Mouse (Mus musculus) telencephalon, adult 2 months (tissue): ENCODE results near the gene Xndc1.
"Not testable (repeated sequence)": the region's sequence is repeated elsewhere in the genome, so short reads cannot be mapped to it uniquely, and the experiment has no call there.

Experiments used
- DNase-seq: peaks from one replicate; pipeline ENCODE4 v3.0.0-alpha.2; 2011; ENCODE audit warnings: low read depth, low spot score

The Xndc1 gene

DNA sequence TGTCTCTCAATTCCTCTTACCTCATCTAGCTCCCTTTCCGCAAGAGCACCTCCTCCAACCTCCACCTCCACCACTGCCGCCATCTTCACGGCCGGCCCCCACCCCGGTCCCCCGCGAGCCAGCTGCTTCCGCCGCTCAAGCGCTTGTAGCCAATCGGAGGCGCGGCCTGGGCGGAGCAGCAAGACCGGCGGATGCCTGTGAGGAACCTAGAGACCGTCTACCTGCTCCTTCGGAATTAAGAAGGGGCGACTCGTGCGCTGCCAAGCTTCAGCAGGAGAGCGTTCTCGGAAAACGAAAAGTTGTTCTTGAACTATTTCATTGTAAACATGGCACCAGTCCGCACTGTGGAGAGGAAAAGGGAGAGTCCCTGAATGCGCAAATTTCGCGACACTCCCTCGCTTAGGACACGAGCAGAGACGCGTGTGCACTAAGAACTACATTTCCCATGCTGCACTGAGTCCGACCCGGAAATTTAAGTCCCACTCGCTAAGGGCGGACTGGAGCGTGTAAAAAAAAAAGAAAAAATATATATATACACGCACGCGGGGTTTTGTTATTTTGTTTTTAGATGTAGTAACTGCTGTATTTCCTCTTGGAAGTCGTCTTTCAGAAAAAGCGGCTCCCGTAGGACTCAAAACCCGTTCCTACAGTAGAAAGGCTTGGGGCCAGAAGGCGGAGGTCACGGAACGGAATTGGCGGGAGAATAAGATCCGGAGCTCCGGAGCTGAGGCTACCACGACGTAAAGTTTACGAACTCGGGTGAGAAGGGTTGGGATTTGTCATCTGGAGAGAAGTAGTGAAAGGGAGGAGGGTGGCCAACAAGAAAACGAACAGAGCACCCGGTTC lies at the start of gene Xndc1, which contains the start of the genes Rnf121 and Xntrpc:
TSS of gene Xndc1 (plus strand) at position 466 of the 846 bp plus-strand sequence.
TSS of gene Rnf121 (minus strand) at position 424 of the 846 bp plus-strand sequence.
TSS of gene Xntrpc (plus strand) at position 668 of the 846 bp plus-strand sequence.
- peak; percentile 96 for DNase-seq

DNA sequence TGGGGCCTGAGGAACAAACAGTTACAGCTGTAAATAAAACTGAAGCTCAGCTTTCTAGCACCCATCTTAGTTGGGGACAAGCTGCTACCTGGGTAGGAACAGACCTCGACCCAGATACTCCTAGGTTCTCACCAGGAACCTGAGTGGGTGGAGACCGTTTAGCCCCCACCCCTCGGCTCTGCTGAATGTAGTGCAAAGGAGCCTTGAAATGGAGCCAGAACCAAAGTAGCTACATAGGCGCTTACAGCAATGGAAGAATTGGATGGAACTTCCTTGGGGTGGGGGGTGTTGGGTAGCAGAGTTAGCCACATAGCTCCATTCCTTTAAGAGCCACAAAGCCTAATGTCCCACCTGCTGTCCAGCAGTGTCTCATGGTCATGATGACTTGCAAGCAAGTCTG lies 48.4 kb upstream of the Xndc1 start:
- no peak for DNase-seq

DNA sequence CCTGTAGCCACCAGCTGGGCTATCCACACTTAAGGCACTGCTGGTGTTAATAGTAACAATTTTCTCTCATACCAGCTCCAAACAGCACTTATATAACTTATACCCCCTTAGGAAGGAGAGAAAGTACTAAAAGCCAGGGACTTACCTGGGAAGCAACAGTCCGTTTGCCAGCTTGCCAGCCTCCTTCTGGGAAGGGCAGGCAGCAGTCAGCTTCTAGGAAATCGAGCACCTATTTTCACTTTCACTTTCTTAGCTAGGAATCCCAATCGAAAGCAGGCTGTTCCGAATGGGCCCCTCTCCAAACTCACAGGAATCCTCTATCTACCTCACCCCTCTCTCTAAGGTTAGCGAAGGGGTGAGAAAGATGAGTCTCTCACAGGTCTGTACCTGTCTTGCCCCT lies 47.9 kb upstream of the Xndc1 start:
- DNase-seq, result no peak

DNA sequence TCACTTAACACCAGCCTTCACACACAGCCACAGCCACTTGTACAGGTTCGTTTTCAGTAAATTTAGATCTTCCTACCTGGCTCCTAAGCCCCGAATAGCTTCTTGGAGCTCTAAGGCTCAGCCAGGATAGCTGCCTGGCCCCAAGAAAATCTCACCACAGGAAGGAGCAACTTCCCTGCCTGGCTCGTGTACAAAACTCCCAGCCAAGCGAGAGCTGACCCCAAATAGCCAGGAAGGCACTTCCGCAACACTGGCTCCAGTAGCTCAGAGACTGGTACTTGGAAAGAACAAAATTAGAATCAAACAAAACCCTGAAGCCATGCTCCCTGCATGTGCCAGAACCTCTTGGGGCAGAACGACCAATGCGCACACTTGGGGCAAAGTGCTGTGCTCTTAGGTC lies 47.3 kb upstream of the Xndc1 start:
- no peak for DNase-seq

DNA sequence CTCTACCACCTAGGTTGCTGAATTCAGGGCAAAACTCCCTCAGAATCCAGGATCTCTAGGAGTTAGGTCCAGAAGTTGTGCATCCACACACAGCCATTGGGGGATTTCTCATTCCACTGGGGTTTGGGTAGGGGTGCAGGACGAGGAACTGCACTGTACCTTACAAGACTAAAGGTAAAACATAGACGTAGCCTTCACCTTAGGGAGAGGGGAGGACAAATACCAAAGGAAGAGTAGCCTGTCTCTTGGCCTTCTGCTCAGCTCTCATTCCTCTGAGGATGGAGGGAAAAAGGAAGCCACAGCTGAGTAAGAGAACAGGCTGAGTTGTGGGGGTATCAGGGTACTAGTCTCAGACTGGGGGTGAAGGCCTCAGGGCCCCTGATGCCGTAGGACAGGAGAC lies 46.7 kb upstream of the Xndc1 start, which contains the start of gene Il18bp:
TSS of gene Il18bp (minus strand) at position 101 of the 400 bp plus-strand sequence.
- no peak for DNase-seq

DNA sequence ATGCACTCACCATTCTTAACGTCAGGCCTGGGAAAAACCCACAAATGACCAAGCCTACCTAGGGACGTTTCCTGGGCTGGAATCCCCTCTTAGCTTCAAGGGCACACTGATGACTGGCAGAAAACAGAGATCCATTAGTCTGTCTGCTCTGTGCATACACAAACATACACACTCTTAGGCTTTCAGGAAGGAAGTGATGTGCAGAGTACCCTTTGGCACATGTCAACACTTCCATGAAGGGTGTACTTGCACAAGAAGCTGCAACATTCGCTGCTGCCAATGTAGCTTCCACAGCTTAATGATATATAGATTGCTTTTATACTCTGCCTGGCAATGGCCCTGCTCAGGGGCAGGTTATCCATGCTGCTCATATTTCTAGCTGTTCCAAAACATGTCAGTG lies 45.9 kb upstream of the Xndc1 start:
- no peak for DNase-seq

DNA sequence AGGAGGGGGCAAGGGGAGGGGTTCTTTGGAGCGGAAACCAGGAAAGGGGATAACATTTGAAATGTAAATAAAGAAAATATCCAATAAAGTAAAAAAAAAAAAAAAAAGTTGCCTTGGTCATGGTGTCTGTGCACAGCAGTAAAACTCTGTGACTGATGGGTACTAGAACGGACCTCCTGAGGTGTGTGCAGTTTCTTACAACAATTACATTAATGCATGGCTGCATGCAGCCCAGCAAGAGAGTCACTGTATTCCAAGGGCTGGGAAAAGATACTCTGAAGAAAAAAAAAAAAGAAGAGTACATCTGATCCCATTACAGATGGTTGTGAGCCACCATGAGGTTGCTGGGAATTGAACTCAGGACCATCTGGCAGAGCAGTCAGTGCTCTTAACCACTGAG lies 44.4 kb upstream of the Xndc1 start:
- DNase-seq, result not testable (repeated sequence)

DNA sequence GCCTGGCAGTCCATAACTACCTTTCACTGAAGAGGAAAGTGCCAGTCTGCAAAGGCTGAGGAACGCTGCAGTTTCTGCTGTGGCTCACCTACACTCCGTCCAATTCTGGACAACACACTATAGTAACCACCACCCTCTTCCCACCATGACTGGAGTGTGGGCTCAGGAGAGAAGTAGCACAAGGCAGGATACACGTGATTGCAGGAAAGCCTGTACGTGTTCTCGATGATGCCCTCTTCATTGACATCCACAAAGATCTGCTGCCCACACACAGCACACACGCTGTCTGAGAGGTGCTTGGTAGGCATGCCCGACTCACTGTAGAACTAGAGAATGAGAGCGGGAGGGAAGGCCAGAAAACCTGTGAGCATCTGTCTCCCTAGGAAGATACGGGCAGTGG lies 41.5 kb upstream of the Xndc1 start:
- peak; percentile 43 for DNase-seq

DNA sequence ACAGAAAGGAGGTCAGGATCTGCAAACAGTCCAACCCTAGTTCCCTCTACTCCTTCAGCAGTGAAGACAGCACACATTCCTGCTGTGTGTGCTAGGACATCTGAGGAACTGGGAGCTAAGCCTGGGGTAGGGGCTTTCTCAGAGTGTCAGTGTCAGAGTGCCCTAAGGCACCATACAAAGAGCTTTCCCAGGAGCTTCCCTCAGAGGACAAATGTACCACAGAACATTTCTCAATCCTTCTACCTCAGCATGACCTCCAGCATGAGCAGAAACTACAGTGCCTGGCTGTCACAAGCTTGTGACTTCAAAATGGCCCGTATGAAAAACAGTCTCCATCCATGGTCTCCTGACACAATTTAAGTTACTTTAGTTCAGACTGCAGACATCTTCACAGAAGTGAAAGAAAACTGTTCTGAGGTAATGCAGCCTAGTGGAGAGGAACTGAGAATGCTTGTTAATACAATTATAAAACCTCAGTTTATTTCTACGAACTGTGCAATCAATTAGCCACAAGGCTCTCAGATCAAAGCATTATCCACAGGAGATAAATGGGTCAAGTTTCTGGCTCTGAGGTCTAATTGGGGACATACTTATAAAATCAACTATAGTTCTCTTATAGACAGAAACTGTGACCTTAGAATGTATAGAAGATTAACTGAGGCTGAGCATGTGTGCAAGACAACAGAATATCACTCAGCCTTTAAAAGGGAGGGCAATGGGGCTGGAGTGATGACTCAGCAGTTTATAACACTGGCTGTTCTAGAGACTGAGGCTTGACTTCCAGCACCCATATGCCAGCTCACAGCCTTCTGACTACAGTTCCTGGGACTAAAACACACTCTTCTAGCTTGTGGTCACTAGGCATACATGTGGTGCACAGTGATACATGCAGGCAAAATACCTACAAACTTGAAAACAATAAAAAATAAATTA lies 39.9 kb upstream of the Xndc1 start:
- DNase-seq, result no peak

DNA sequence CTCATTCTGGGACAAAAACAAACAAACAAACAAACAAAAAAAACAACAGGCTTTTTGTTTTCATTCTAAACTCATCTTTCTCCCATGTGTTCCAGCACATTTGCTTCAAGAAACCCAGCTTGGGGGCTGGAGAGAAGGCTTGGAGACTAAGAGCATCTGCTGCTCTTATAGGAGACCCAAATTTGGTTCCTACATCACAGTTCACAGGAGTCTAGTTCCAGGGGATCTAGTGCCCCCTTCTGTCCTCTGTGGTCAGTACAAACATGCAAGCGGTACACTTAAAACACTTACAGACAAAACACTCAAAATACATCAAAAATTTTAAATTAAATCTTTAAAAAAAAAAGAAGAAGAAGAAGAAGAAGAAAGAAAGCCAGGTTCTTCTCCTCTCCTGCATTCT lies 30.4 kb upstream of the Xndc1 start:
- no peak for DNase-seq

DNA sequence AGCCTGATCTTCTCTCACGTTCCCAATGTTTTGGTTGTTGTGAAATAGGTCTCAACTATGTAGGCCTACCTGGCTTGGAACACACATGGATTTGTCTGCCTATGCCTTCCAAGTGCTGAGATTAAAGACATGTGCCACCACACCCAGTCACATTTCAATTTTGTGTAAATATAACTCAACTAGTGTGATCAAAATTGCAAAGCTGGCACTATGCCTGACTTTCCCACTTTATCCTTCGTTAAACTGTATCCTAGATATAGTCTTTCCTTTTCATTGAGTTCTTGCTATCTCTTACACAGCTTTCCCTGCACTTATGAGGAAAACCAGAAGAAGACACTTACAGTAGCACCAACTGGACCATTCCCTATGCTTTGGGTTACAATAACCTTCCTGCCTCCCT lies 29.8 kb upstream of the Xndc1 start:
- no peak for DNase-seq

DNA sequence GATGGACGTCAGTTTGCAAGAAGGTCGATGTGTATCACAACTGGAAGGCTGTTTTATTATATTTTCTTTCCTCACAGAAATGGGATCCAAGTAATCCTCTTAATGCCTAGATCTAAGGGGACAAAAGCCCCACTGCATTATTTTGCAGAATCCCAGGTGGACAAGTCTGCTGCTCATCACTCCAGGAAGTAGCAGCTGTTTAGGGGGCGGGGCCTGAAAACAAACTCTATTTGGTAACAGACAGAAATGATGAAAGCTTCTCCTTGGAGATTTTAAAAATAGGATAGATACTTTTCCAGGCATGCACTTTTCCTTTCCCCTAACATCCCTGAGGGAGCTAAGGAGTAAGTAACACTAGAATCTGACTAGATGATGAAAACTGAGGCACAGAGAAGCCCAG lies 28.0 kb upstream of the Xndc1 start:
- DNase-seq, result no peak

DNA sequence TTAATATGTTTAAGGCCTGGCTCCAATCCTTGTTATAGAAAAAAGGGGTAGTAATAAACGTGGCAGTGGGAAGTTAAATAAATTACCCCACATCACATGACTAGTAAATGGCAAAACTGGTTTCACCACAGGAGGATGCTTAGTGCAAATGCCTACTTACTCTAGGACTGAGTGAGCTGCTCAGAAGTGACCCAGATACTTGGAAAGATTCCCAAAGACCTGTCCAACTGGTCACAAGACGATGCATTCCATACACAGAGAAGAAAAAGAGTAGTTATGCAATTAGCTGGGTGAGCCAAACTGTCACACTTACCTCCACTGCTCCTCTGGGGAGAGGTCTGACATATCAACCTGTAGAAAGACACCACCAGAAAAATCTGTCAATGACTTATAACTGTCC lies 23.0 kb upstream of the Xndc1 start:
- no peak for DNase-seq

DNA sequence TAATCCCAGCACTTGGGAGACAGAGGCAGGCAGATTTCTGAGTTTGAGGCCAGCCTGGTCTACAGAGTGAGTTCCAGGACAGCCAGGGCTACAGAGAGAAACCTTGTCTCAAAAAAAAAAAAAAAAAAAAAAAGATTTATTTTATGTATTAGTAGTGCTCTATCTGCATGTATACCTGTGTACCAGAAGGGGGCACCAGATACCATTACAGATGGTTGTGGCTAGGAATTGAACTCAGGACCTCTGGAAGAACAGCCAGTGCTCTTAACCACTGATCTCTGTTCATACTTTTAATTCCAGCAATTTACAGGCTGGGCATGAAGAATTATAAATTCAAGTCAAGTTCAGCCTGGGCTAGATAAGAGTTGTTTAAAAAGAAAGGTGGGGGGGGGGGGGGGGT lies 16.8 kb upstream of the Xndc1 start:
- DNase-seq, result not testable (repeated sequence)

DNA sequence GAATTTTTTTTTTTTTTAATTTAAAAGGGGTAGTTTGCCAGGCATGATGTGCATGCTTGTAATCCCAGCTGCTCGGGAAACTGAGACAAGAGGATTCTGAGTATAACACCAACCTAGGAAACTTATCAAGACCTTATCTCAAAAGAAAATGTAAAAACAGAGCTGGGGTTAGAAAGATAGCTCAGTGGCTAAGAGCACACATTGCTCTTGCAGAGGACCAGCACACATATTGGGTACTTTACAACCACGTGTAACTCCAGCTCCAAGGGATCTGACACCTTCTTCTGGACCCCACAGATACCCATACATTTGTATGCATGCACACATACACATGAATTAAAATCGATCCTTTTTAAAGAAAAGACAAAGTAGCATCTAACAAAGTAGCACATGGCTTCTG lies 4.0 kb upstream of the Xndc1 start:
- no peak for DNase-seq

DNA sequence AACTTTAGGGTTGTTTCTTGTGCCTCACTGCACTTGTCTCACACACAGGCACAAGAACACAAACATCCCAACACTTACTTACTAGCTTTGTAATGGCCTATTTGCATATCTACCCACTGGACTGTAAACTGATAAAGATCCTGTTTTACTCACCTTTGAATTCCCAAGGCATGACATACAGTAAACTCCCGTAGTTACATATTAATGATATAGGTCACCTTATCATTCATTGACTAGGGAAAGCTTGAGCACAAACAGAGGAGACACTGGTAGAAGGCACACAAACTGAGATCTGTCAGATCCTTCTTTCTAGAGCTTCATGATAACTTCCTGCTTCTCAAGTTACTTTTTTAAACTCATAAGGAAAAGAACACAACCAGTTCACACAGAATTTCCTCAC lies 3.1 kb upstream of the Xndc1 start:
- no peak for DNase-seq

DNA sequence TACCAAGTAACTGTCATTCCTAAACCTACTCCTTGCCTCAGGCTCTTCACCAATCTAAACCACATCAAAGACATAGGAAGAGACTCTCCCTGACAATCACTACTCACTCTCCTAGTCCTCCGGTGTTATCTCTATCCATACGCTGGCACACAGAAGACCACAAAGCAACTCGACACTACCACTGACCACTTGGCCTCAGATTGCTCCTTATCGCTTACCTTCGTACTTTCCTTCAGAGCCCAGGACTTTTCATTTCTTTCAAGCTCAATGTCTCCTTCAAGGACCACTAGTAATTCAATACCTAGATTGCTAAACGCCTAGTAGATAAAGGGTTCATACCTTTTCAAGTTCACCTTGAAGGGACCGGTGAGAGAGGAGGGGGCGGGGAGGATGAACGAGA lies 1.4 kb upstream of the Xndc1 start:
- DNase-seq, result no peak

DNA sequence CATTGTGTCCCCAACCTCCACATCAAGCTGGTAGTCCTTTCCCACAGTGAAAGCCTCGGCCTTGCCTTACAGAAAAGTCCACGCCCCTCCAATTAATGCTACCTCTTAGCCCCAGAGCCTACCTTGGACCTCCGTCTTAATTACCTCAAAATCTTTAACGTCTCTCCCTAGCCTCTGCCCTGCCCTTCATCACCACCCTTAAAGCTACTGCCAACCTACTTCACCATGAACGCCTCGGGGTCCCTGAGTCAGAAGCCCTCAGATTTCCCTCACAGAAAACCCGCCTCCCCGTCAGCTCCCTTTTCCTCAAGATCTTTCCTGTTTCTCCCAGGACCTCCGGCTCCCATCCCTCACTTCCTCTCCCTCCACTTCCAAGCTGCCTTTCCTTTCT lies 661 bp upstream of the Xndc1 start:
- no peak for DNase-seq

DNA sequence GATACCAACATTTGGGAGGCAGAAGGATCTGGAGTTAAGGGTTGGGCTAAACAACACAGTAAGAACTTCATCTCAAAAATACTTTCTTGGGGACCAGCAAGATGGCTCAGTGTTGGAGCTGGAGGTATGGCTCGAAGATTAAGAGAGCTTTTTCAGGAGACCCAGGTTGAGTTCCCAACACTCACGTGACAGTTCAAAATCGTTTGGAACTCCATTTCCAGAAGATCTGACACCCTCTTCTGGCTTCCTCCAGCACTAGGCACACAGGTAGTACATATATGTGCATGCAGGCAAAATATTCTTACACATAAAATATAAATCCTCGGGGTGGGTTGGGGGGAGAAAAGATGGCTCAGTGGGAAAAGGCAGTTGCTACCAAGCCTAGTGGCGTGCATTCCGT lies 1.1 kb downstream of the Xndc1 start:
- no peak for DNase-seq

DNA sequence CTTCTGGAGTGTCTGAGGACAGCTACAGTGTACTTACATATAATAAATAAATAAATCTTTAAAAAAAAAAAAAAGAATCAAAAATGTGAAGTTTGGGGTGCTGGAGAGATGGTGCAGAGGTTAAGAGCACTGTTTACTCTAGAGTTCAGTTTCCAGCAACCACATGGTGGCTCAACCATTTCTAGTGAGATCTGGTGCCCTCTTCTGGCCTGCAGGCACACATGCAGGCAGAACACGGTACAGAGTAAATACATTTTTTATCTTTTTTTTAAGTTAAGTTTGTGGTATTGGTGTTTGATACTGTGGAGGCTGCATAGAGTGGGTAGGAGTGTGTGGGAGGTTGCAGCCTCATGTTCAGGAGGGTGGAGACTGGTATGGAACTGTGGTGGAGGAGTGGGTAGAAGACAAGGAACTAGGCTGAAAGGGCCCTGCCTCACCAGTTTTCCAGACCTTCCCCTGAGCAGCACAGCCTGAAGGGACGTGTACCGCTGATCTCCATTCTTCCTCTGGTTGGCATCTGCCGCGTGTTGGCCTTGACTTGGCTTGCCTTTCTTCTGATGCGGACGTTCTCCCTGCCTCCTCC lies 11.5 kb downstream of the Xndc1 start:
- no peak for DNase-seq

DNA sequence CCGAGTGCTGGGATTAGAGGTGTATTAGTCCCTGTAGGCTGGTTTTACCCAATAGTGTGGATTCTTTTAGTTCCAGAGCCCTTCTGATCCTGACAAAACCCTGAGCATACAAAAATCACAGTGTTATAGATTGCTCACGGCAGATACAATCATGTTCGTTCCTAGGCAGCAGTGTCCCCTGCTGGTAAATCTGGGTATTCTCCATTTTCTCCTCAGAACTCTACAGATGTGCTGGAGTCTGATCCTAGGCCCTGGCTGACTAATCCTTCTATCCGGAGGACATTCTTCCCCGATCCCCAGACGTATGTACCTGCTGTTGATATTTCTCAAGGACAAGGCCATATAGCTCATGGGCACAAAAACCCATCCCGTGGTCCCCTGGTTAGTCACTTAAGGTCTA lies 13.2 kb downstream of the Xndc1 start:
- DNase-seq, result no peak

DNA sequence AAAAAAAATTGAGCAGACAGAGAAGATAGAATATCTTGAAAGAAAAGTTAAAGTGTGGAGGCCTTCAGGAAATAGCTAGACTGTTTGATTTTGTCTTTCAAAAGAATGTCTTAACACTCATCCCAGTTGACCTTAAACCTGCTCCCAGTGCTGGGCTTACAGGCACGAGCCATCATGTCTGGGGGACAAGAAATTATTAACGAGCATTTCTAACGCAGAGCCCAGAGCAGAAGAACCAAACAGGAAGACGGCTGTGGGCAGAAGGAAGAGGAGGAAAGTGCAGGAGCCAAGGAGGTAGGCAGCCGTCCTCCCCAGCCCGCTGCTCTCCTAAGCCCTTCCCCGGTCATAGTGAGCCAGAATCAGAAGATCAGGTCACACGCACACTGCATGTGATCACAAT lies 15.0 kb downstream of the Xndc1 start:
- DNase-seq, result no peak
